19 mouse cellular contexts compared by ENCODE assay signal in genomic region chr3:100014110-100014509, GRCm38 (mm10).
DNase-seq lines count a peak whose midpoint lies in the region; ATAC-seq and TF ChIP-seq lines count a peak whose summit lies in the region.
"Had no signal": no experiment of that assay in that cellular context is flagged by ENCODE, and none has a peak within 500 bp of the region (broad histone marks: within the 10 kb centered on the region; RNA-seq: fewer than 3 reads in every experiment).

No protein-coding gene starts in this region.

- TF ChIP-seq POLR2A in CH12.LX (IDR thresholded peaks at IDR 0.05; ENCODE audit: low read depth, low read length) = no peak

- no peak for TF ChIP-seq RAD21 in CH12.LX (IDR thresholded peaks at IDR 0.05; ENCODE audit: low read depth, low read length)

- DNase-seq in CH12.LX (ENCODE audit: extremely low read depth) = peak; percentile 21
- peak; percentile 3 for DNase-seq in induced T-regulatory cell, adult 2 months (ENCODE audit: low read depth)
- DNase-seq in left cerebral cortex, postnatal 4 days = no peak
- DNase-seq: adrenal gland, adult 2 months; adrenal gland, adult 8-10 months; adrenal gland, postnatal 10 days; adrenal gland, postnatal 14 days; adrenal gland, postnatal 25 days; adrenal gland, postnatal 36 days; B cell, adult 2 months; cerebellum, adult 11 months; cerebellum, adult 11-12 months; cerebellum, adult 18-20 months; cerebellum, adult 2 months had no signal

- H3K4me1 ChIP-seq in CH12.LX (ENCODE audit: control insufficient read depth in 1 of 2, insufficient read depth in 2 of 2) = peaks cover 3 to 11% of the 10 kb centered on the region in 2 experiments; a peak in 2 of 4 replicates
- no peaks in the 10 kb centered on the region for H3K4me1 ChIP-seq in midbrain, embryonic 16.5 days (ENCODE audit: control insufficient read depth, insufficient read depth, low read length)

- no peak for TF ChIP-seq CTCF in CH12.LX (conservative IDR thresholded peaks at IDR 0.05 in 1 of 2, IDR thresholded peaks at IDR 0.05 in 1 of 2; ENCODE audit: low read depth in 2 of 2, low read length in 2 of 2)

- no peak overlapping the region; the same call in 1 of the 2 replicates for H3K4me2 ChIP-seq in CH12.LX (ENCODE audit: insufficient read depth, low read depth, poor library complexity, severe bottlenecking)
- no peak overlapping the region for H3K4me2 ChIP-seq in midbrain, embryonic 16.5 days (ENCODE audit: low read length)

- no peak overlapping the region for H3K9ac ChIP-seq in CH12.LX (ENCODE audit: insufficient read depth, low read depth)
- H3K9ac ChIP-seq in midbrain, embryonic 16.5 days (ENCODE audit: low read depth, low read length) = no peak overlapping the region

- no peak for ATAC-seq in midbrain, embryonic 16.5 days
- ATAC-seq: activated CD4-positive, CD25-positive, alpha-beta regulatory T cell, adult 4 months; CD4-positive, CD25-positive, alpha-beta regulatory T cell, adult 4 months; Patski had no signal

- intact Hi-C loops in left cerebral cortex, postnatal 4 days (cut with DNase I) = no loop called here

- no peaks in the 10 kb centered on the region for H3K36me3 ChIP-seq in CH12.LX (replicated peaks in 1 of 2; ENCODE audit: control insufficient read depth in 1 of 2, insufficient read depth in 1 of 2, low read length in 1 of 2)
- no peaks in the 10 kb centered on the region for H3K36me3 ChIP-seq in midbrain, embryonic 16.5 days (ENCODE audit: control insufficient read depth, insufficient read depth, low read length)
- H3K36me3 ChIP-seq: G1E had no signal

- no peak overlapping the region for H3K27ac ChIP-seq in CH12.LX (ENCODE audit: insufficient read depth, low read depth)
- H3K27ac ChIP-seq in midbrain, embryonic 16.5 days (ENCODE audit: low read length) = no peak overlapping the region

- dilution Hi-C loops in CH12.LX (cut with MboI; ENCODE audit: extremely low pct_ligation_motif_present, extremely low pct_unique_long_range_greater_than_20kb, low sequenced_read_pairs) = no loop called here

- in situ Hi-C loops in CH12.LX (cut with MboI; ENCODE audit: low pct_ligation_motif_present, low pct_unique_long_range_greater_than_20kb, low sequenced_read_pairs) = no loop called here

- TF ChIP-seq EP300 in CH12.LX (IDR thresholded peaks at IDR 0.05; ENCODE audit: low read length) = peak; percentile 75; the same call in 1 of the 2 replicates

- H3K27me3 ChIP-seq in CH12.LX (replicated peaks) = no peaks in the 10 kb centered on the region
- H3K27me3 ChIP-seq in midbrain, embryonic 16.5 days (ENCODE audit: control insufficient read depth, insufficient read depth, low read depth, low read length) = no peaks in the 10 kb centered on the region
- H3K27me3 ChIP-seq: Patski had no signal

- 88% methylated on average over 1 of the region's 1 CpGs for WGBS in midbrain, embryonic 16.5 days

- no peaks in the 10 kb centered on the region for H3K9me3 ChIP-seq in CH12.LX (replicated peaks; ENCODE audit: low read length)
- no peaks in the 10 kb centered on the region for H3K9me3 ChIP-seq in midbrain, embryonic 16.5 days (replicated peaks; ENCODE audit: control insufficient read depth, low read length, poor library complexity, severe bottlenecking)
- H3K9me3 ChIP-seq: G1E had no signal

- no peaks in the 10 kb centered on the region for H3K79me2 ChIP-seq in CH12.LX (replicated peaks; ENCODE audit: control insufficient read depth, extremely low read depth, insufficient read depth, poor library complexity, severe bottlenecking)

- H3K4me3 ChIP-seq in CH12.LX (replicated peaks in 1 of 3; ENCODE audit: low read depth in 2 of 3, low read length in 2 of 3, poor library complexity in 1 of 3) = no peak overlapping the region
- no peak overlapping the region for H3K4me3 ChIP-seq in midbrain, embryonic 16.5 days (ENCODE audit: low read depth, low read length)

TF ChIP-seq in CH12.LX, 34 proteins besides CTCF, POLR2A, EP300 and RAD21:
- TF ChIP-seq ZNF384 (IDR thresholded peaks at IDR 0.05; ENCODE audit: low read depth, low read length) (peak; percentile 63), USF1 (IDR thresholded peaks at IDR 0.05; ENCODE audit: low read depth, low read length) (no peak), BHLHE40 (IDR thresholded peaks at IDR 0.05; ENCODE audit: low read depth, low read length) (0 out of 2 replicates have a peak, but pooled peaks have one; percentile 51), IRF4 (IDR thresholded peaks at IDR 0.05; ENCODE audit: low read depth, low read length) (peak; percentile 76)
TF ChIP-seq in CH12.LX: peak in this region for 3.
